Mouse (Mus musculus) G1E (cell line): ENCODE measurements around the gene Iqce. TPM values are rescaled to one million over a fixed set of nuclear protein-coding genes. Genes with fewer than 3 reads are reported as not detected.
A peak's percentile ranks its signal among the peaks of the same experiment; 100 is the strongest.

ENCODE experiments used
- ATAC-seq: 2 replicates; pipeline ENCODE4 v1.8.0; 2016; ENCODE audit warnings: mild to moderate bottlenecking; ENCODE audit not compliant: insufficient number of reproducible peaks, poor library complexity, low FRiP score, severe bottlenecking; ENCODE audit errors: extremely low read depth
- DNase-seq: peaks from one replicate; pipeline ENCODE4 v3.0.0; 2012; ENCODE audit warnings: low spot score
- H3K27me3 ChIP-seq: 2 replicates; pipeline ENCODE4 v1.6.1; 2012; ENCODE audit warnings: mild to moderate bottlenecking, low read length, inconsistent platforms; ENCODE audit not compliant: insufficient read depth
- H3K36me3 ChIP-seq: replicated peaks from 2 replicates; pipeline ENCODE3; 2012; ENCODE audit warnings: mild to moderate bottlenecking, inconsistent platforms
- H3K4me1 ChIP-seq: 2 replicates; pipeline ENCODE4 v1.6.1; 2012; ENCODE audit warnings: low read depth, low read length, inconsistent platforms, mixed read lengths; ENCODE audit not compliant: insufficient read depth
- H3K4me3 ChIP-seq: 2 replicates; pipeline ENCODE4 v1.5.1; 2012; ENCODE audit warnings: low read depth, mild to moderate bottlenecking, inconsistent platforms, low read length, moderate library complexity, mixed read lengths
- H3K9me3 ChIP-seq: replicated peaks from 2 replicates; pipeline ENCODE4 v1.6.1; 2012; ENCODE audit warnings: inconsistent platforms
- CTCF ChIP-seq: IDR thresholded peaks from 2 replicates; pipeline ENCODE4 v1.5.1; 2012; ENCODE audit warnings: low read depth, low read length, inconsistent platforms, mixed read lengths
- GATA1 ChIP-seq: IDR thresholded peaks from 2 replicates; pipeline ENCODE4 v1.6.1; 2012; ENCODE audit warnings: borderline replicate concordance, low read length, inconsistent platforms, mixed read lengths
- GATA2 ChIP-seq: IDR thresholded peaks from 2 replicates; pipeline ENCODE4 v1.6.1; 2012; ENCODE audit warnings: low read depth, low read length, inconsistent platforms, borderline replicate concordance
- POLR2AphosphoS5 ChIP-seq: IDR thresholded peaks from 2 replicates; pipeline ENCODE4 v1.6.1; 2012; ENCODE audit warnings: low read depth, low read length, inconsistent platforms; ENCODE audit not compliant: insufficient replicate concordance
- TAL1 ChIP-seq: conservative IDR thresholded peaks from 2 replicates; pipeline ENCODE4 v1.6.1; 2012; ENCODE audit warnings: low read depth, low read length, inconsistent platforms, mixed read lengths
- polyA plus RNA-seq: library from polyadenylated mRNA; stranded (reverse); fragments of >175 nt; gene quantifications from 2 replicates; pipeline ENCODE4 v1.2.3, GENCODE M21; 2012
- total RNA-seq, 2 experiments: library from RNA; stranded (forward) in 1 of 2; stranded (reverse) in 1 of 2; fragments of 200-1000 nt in 1 of 2; fragments of >200 nt in 1 of 2; fragmentation: Nextera tagmentation in 1 of 2; gene quantifications; 2 replicates each; pipeline ENCODE4 v1.2.3; 2014 to 2017

The Iqce gene
- total and polyA plus RNA-seq, 3 experiments = 3.0 to 8.2 (median 6.3) TPM

GRCm38 (mm10) chr5:140654096-140654845 is 47.9 kb downstream of the Iqce start:
- TF ChIP-seq GATA2 (no peak), GATA1 (no peak), CTCF (no peak), TAL1 (no peak), POLR2AphosphoS5 (no peak)
- Histone ChIP-seq H3K27me3 (peaks cover 49% of the 10 kb centered on the region), H3K36me3 (no peaks in the 10 kb centered on the region), H3K4me1 (peaks cover 7% of the 10 kb centered on the region), H3K4me3 (no peak overlapping the region), H3K9me3 (no peaks in the 10 kb centered on the region)
- no peak for ATAC-seq
- DNase-seq = no peak

- no peak overlapping the region for H3K4me3 ChIP-seq
- TF ChIP-seq TAL1 (no peak), CTCF (no peak), POLR2AphosphoS5 (no peak), GATA2 (no peak), GATA1 (no peak)
- H3K36me3 ChIP-seq = no peaks in the 10 kb centered on the region
- H3K4me1 ChIP-seq = peaks cover 22% of the 10 kb centered on the region
- DNase-seq (no peak), ATAC-seq (no peak)
- no peaks in the 10 kb centered on the region for H3K9me3 ChIP-seq
- H3K27me3 ChIP-seq = peaks cover 50% of the 10 kb centered on the region
Measured at GRCm38 (mm10) chr5:140652587-140652986, 49.6 kb downstream of the Iqce start.

GRCm38 (mm10) chr5:140651231-140651630 is 50.9 kb downstream of the Iqce start:
- H3K27me3 ChIP-seq = peaks cover 60% of the 10 kb centered on the region
- peaks cover 35% of the 10 kb centered on the region for H3K4me1 ChIP-seq
- DNase-seq (no peak), ATAC-seq (no peak)
- H3K9me3 ChIP-seq = no peaks in the 10 kb centered on the region
- no peak for TF ChIP-seq GATA1
- TF ChIP-seq CTCF = no peak
- TF ChIP-seq TAL1 = no peak
- TF ChIP-seq GATA2 = no peak
- H3K36me3 ChIP-seq = peaks cover 9% of the 10 kb centered on the region
- no peak overlapping the region for H3K4me3 ChIP-seq

- DNase-seq (no peak), ATAC-seq (no peak)
- no peak for TF ChIP-seq POLR2AphosphoS5
- no peak for TF ChIP-seq GATA1
- TF ChIP-seq TAL1 = no peak
- TF ChIP-seq CTCF = no peak
- no peak for TF ChIP-seq GATA2
- Histone ChIP-seq H3K9me3 (no peaks in the 10 kb centered on the region), H3K4me1 (peaks cover 48% of the 10 kb centered on the region), H3K36me3 (peaks cover 12% of the 10 kb centered on the region), H3K4me3 (no peak overlapping the region), H3K27me3 (peaks cover 54% of the 10 kb centered on the region)
Measured at GRCm38 (mm10) chr5:140649881-140650414, 52.2 kb downstream of the Iqce start.

GRCm38 (mm10) chr5:140649101-140649667 is 53.0 kb downstream of the Iqce start:
- ATAC-seq = peak; percentile 83

GRCm38 (mm10) chr5:140648519-140649100 is 53.6 kb downstream of the Iqce start, which contains the start of gene Ttyh3:
Gene Ttyh3, minus strand, starts transcription at chr5:140649031.
- peaks cover 17% of the 10 kb centered on the region for H3K36me3 ChIP-seq
- no peak for ATAC-seq
- H3K4me1 ChIP-seq = peaks cover 62% of the 10 kb centered on the region
- peak; percentile 50 for DNase-seq
- no peaks in the 10 kb centered on the region for H3K9me3 ChIP-seq
- peaks cover 52% of the 10 kb centered on the region for H3K27me3 ChIP-seq
- no peak for TF ChIP-seq GATA1
- peak within 1 kb of the TSS; percentile 82 for H3K4me3 ChIP-seq

More at GRCm38 (mm10) chr5:140649101-140649667, 53.0 kb downstream of the Iqce start:
- Histone ChIP-seq H3K9me3 (no peaks in the 10 kb centered on the region), H3K4me3 (peak overlapping the region; percentile 82; the same call in 1 of the 2 replicates), H3K36me3 (peaks cover 12% of the 10 kb centered on the region), H3K4me1 (peaks cover 56% of the 10 kb centered on the region), H3K27me3 (peaks cover 53% of the 10 kb centered on the region)
- TF ChIP-seq TAL1 = no peak
- no peak for TF ChIP-seq GATA2
- no peak for TF ChIP-seq POLR2AphosphoS5
- no peak for TF ChIP-seq CTCF
- no peak for TF ChIP-seq GATA1
- DNase-seq = peak; percentile 97
